Mouse (Mus musculus) monocyte, adult 59 days (primary cell): Measurements from ENCODE around the gene Gper1. TPM values are rescaled to one million over a fixed set of nuclear protein-coding genes. Genes with fewer than 3 reads are reported as not detected.

Source experiments
- total RNA-seq, 2 experiments: library from RNA; stranded (reverse); gene quantifications; one replicate each; pipeline ENCODE4 v1.2.4; 2023

Gene Gper1
- total RNA-seq = 1 to 10 TPM in 1 of 2 experiments, under 1 TPM in 1; 0.39 to 1.3 TPM

GRCm38 (mm10) chr5:139423026-139423865 is at the start of gene Gper1:
TSS of gene Gper1 (plus strand) at chr5:139423151.

GRCm38 (mm10) chr5:139377468-139378270 is 45.3 kb upstream of the Gper1 start, which contains the start of gene Gpr146:
TSS of gene Gpr146 (plus strand) at chr5:139377697.

GRCm38 (mm10) chr5:139404801-139405401 is 18.1 kb upstream of the Gper1 start, which contains the start of gene C130050O18Rik:
TSS of gene C130050O18Rik (plus strand) at chr5:139405280.

GRCm38 (mm10) chr5:139460384-139461067 is 37.6 kb downstream of the Gper1 start, which contains the start of gene 3110082I17Rik:
TSS of gene 3110082I17Rik (minus strand) at chr5:139460527.

Other genes with a start within 250 kb of the Gper1 start
- gene Sun1, start 222.5 kb upstream of the Gper1 start, total RNA-seq = 100 to 1,000 TPM in 1 of 2 experiments, 10 to 100 TPM in 1; 94.6 to 106 TPM
- 10 to 100 TPM; 27.8 to 28.1 TPM for gene Get4, start 170.8 kb upstream of the Gper1 start, total RNA-seq
- gene Adap1, start 97.5 kb upstream of the Gper1 start, total RNA-seq = 100 to 1,000 TPM; 192 to 194 TPM
- 10 to 100 TPM; 23.0 to 34.9 TPM for gene Cox19, start 71.7 kb upstream of the Gper1 start, total RNA-seq
- not detected for gene Cyp2w1, start 70.5 kb upstream of the Gper1 start, total RNA-seq
- 10 to 100 TPM; 11.5 to 12.2 TPM for gene Gpr146, start 45.5 kb upstream of the Gper1 start, total RNA-seq
- 10 to 100 TPM; 64.5 to 66.6 TPM for gene C130050O18Rik, start 17.9 kb upstream of the Gper1 start, total RNA-seq
- 10 to 100 TPM; 30.3 to 31.7 TPM for gene 3110082I17Rik, start 37.4 kb downstream of the Gper1 start, total RNA-seq
- 100 to 1,000 TPM; 125 to 129 TPM for gene Zfand2a, start 61.4 kb downstream of the Gper1 start, total RNA-seq
- gene Uncx, start 120.3 kb downstream of the Gper1 start, total RNA-seq = not detected